Mouse (Mus musculus) midbrain, embryonic 10.5 days (tissue): Measurements from ENCODE around the gene Ncoa4. TPM values are rescaled to one million over a fixed set of nuclear protein-coding genes. Genes with fewer than 3 reads are reported as not detected.
"Not testable (repeated sequence)": the region's sequence is repeated elsewhere in the genome, so short reads cannot be mapped to it uniquely, and the experiment has no call there.

Source experiments
- DNase-seq: peaks from one replicate; pipeline ENCODE4 v3.0.0-alpha.2; 2017; ENCODE audit warnings: low spot score
- H3K27ac ChIP-seq: fragments of 300-500 bp; sonication (generic); replicated peaks from 2 replicates; pipeline ENCODE4 v1.5.1; 2016; ENCODE audit warnings: mild to moderate bottlenecking
- H3K27me3 ChIP-seq: fragments of 300-500 bp; sonication (generic); 2 replicates; pipeline ENCODE4 v1.6.1; 2016; ENCODE audit warnings: low read depth, mild to moderate bottlenecking; ENCODE audit not compliant: poor library complexity, severe bottlenecking
- H3K36me3 ChIP-seq: fragments of 300-500 bp; sonication (generic); 2 replicates; pipeline ENCODE4 v1.6.1; 2016; ENCODE audit warnings: mild to moderate bottlenecking, moderate library complexity
- H3K4me1 ChIP-seq: fragments of 300-500 bp; sonication (generic); 2 replicates; pipeline ENCODE4 v1.6.1; 2016
- H3K4me3 ChIP-seq: fragments of 300-500 bp; sonication (generic); 2 replicates; pipeline ENCODE4 v1.5.1; 2016; ENCODE audit warnings: mild to moderate bottlenecking, moderate library complexity
- H3K9me3 ChIP-seq: fragments of 300-500 bp; sonication (generic); replicated peaks from 2 replicates; pipeline ENCODE4 v1.6.1; 2016; ENCODE audit warnings: mild to moderate bottlenecking
- WGBS: fragments of 180-500 bp; shearing (Covaris S2); methylation state at CpG from one replicate; pipeline ENCODE4 v1.1.7; 2016; 5-methylcytosine and 5-hydroxymethylcytosine counted together
- polyA plus RNA-seq: library from polyadenylated mRNA; unstranded; fragments of >200 nt; fragmentation: Nextera tagmentation; extraction: Ambion mirVana; gene quantifications from 2 replicates; pipeline ENCODE4 v1.2.1, GENCODE M21; 2016

The Ncoa4 gene
- 71.1 and 82.2 TPM in 2 replicates for polyA plus RNA-seq

- H3K27me3 ChIP-seq, result no peaks in the 10 kb centered on the region
Measured at GRCm38 (mm10) chr14:32159690-32160246, at the start of gene Ncoa4. Ncoa4 (plus strand) TSS chr14:32159865.

GRCm38 (mm10) chr14:32112124-32112523, 47.5 kb upstream of the Ncoa4 start:
- H3K27me3 ChIP-seq, H3K27ac ChIP-seq, H3K4me3 ChIP-seq, H3K36me3 ChIP-seq, DNase-seq, H3K9me3 ChIP-seq, H3K4me1 ChIP-seq: not testable (repeated sequence)
- WGBS, result 88% methylated on average over 10 of the region's 10 CpGs

More at GRCm38 (mm10) chr14:32159690-32160246, at the start of gene Ncoa4:
- Histone ChIP-seq H3K27ac (peak within 1 kb of the TSS; percentile 92), H3K4me1 (peaks cover 20% of the 10 kb centered on the region), H3K36me3 (no peaks in the 10 kb centered on the region), H3K4me3 (peak within 1 kb of the TSS; percentile 92), H3K9me3 (no peaks in the 10 kb centered on the region)
- WGBS, result under 1% methylated on average over 40 of the region's 40 CpGs
- peak; percentile 98 for DNase-seq

GRCm38 (mm10) chr14:32120940-32121919, 38.4 kb upstream of the Ncoa4 start:
- H3K27me3 ChIP-seq, result no peaks in the 10 kb centered on the region
- no peak overlapping the region for H3K27ac ChIP-seq
- no peaks in the 10 kb centered on the region for H3K36me3 ChIP-seq
- no peaks in the 10 kb centered on the region for H3K9me3 ChIP-seq
- DNase-seq, result no peak
- WGBS, result 77% methylated on average over 11 of the region's 11 CpGs
- no peaks in the 10 kb centered on the region for H3K4me1 ChIP-seq
- H3K4me3 ChIP-seq, result no peak overlapping the region

- WGBS, result 51% methylated on average over 2 of the region's 2 CpGs
- H3K9me3 ChIP-seq, result no peaks in the 10 kb centered on the region
Measured at GRCm38 (mm10) chr14:32121920-32122315, 37.7 kb upstream of the Ncoa4 start.

GRCm38 (mm10) chr14:32124261-32124660, 35.4 kb upstream of the Ncoa4 start:
- Histone ChIP-seq H3K27ac (no peak overlapping the region), H3K4me3 (no peak overlapping the region), H3K4me1 (no peaks in the 10 kb centered on the region), H3K27me3 (no peaks in the 10 kb centered on the region), H3K36me3 (no peaks in the 10 kb centered on the region), H3K9me3 (no peaks in the 10 kb centered on the region)
- WGBS, result 55% methylated on average over 3 of the region's 3 CpGs
- DNase-seq, result no peak

More at GRCm38 (mm10) chr14:32121920-32122315, 37.7 kb upstream of the Ncoa4 start:
- H3K27me3 ChIP-seq, result no peaks in the 10 kb centered on the region
- DNase-seq, result peak; percentile 18
- H3K4me1 ChIP-seq, result no peaks in the 10 kb centered on the region
- no peak overlapping the region for H3K4me3 ChIP-seq
- no peak overlapping the region for H3K27ac ChIP-seq
- H3K36me3 ChIP-seq, result no peaks in the 10 kb centered on the region

- H3K4me1 ChIP-seq, DNase-seq, H3K27me3 ChIP-seq, H3K36me3 ChIP-seq, H3K9me3 ChIP-seq, H3K27ac ChIP-seq, H3K4me3 ChIP-seq: not testable (repeated sequence)
- WGBS, result 85% methylated on average over 5 of the region's 5 CpGs
Measured at GRCm38 (mm10) chr14:32125256-32125655, 34.4 kb upstream of the Ncoa4 start.

- Histone ChIP-seq H3K36me3 (no peaks in the 10 kb centered on the region), H3K4me1 (no peaks in the 10 kb centered on the region), H3K27ac (no peak overlapping the region), H3K9me3 (no peaks in the 10 kb centered on the region), H3K4me3 (no peak overlapping the region), H3K27me3 (no peaks in the 10 kb centered on the region)
- 88% methylated on average over 5 of the region's 5 CpGs for WGBS
- DNase-seq, result no peak
Measured at GRCm38 (mm10) chr14:32128409-32128808, 31.3 kb upstream of the Ncoa4 start.

- 89% methylated on average over 4 of the region's 4 CpGs for WGBS
- Histone ChIP-seq H3K4me3 (no peak overlapping the region), H3K27me3 (no peaks in the 10 kb centered on the region), H3K4me1 (no peaks in the 10 kb centered on the region), H3K36me3 (no peaks in the 10 kb centered on the region), H3K27ac (no peak overlapping the region), H3K9me3 (no peaks in the 10 kb centered on the region)
- DNase-seq, result no peak
Measured at GRCm38 (mm10) chr14:32131836-32132235, 27.8 kb upstream of the Ncoa4 start.

GRCm38 (mm10) chr14:32134293-32134692, 25.4 kb upstream of the Ncoa4 start:
- Histone ChIP-seq H3K27ac (no peak overlapping the region), H3K36me3 (no peaks in the 10 kb centered on the region), H3K4me3 (no peak overlapping the region), H3K4me1 (no peaks in the 10 kb centered on the region), H3K9me3 (no peaks in the 10 kb centered on the region), H3K27me3 (no peaks in the 10 kb centered on the region)
- DNase-seq, result no peak
- 82% methylated on average over 2 of the region's 2 CpGs for WGBS

- not testable (repeated sequence) for DNase-seq, H3K4me3 ChIP-seq, H3K36me3 ChIP-seq, H3K4me1 ChIP-seq, H3K27ac ChIP-seq, H3K27me3 ChIP-seq, H3K9me3 ChIP-seq
- WGBS, result 87% methylated on average over 3 of the region's 3 CpGs
Measured at GRCm38 (mm10) chr14:32136467-32136866, 23.2 kb upstream of the Ncoa4 start.

GRCm38 (mm10) chr14:32140359-32140965, 19.2 kb upstream of the Ncoa4 start:
- no peak overlapping the region for H3K27ac ChIP-seq
- no peaks in the 10 kb centered on the region for H3K27me3 ChIP-seq
- no peaks in the 10 kb centered on the region for H3K36me3 ChIP-seq
- WGBS, result 69% methylated on average over 5 of the region's 5 CpGs
- no peak for DNase-seq
- no peaks in the 10 kb centered on the region for H3K9me3 ChIP-seq
- H3K4me3 ChIP-seq, result no peak overlapping the region
- no peaks in the 10 kb centered on the region for H3K4me1 ChIP-seq

- H3K27ac ChIP-seq, result no peak within 1 kb of the TSS
- no peaks in the 10 kb centered on the region for H3K4me1 ChIP-seq
- H3K4me3 ChIP-seq, result no peak within 1 kb of the TSS
- H3K27me3 ChIP-seq, result no peaks in the 10 kb centered on the region
- 88% methylated on average over 5 of the region's 5 CpGs for WGBS
- H3K36me3 ChIP-seq, result no peaks in the 10 kb centered on the region
- DNase-seq, result no peak
- H3K9me3 ChIP-seq, result peaks cover 1% of the 10 kb centered on the region; the same call in 1 of the 2 replicates
Measured at GRCm38 (mm10) chr14:32141723-32142122, 17.9 kb upstream of the Ncoa4 start, which contains the start of gene Msmb. Msmb (plus strand) TSS chr14:32142023.

GRCm38 (mm10) chr14:32144734-32145133, 14.9 kb upstream of the Ncoa4 start:
- H3K4me3 ChIP-seq, result no peak overlapping the region
- no peaks in the 10 kb centered on the region for H3K27me3 ChIP-seq
- H3K27ac ChIP-seq, result no peak overlapping the region
- DNase-seq, result no peak
- peaks cover 13% of the 10 kb centered on the region for H3K9me3 ChIP-seq
- no peaks in the 10 kb centered on the region for H3K36me3 ChIP-seq
- H3K4me1 ChIP-seq, result no peaks in the 10 kb centered on the region
